ENCODE assay signal across 18 mouse cellular contexts in genomic region chr6:72415964-72416772, GRCm38 (mm10). TPM values are rescaled to one million over a fixed set of nuclear protein-coding genes. Genes with fewer than 3 reads are reported as not detected.
DNase-seq lines count a peak whose midpoint lies in the region; ATAC-seq and TF ChIP-seq lines count a peak whose summit lies in the region.
"Had no signal": no experiment of that assay in that cellular context is flagged by ENCODE, and none has a peak within 500 bp of the region (broad histone marks: within the 10 kb centered on the region; RNA-seq: fewer than 3 reads in every experiment).

No protein-coding gene starts in this region.

- peak; percentile 3 for DNase-seq in gastrocnemius, adult 2 months
- DNase-seq in gastrocnemius, adult 8-10 months (ENCODE audit: low spot score in 2 of 2), result no peak
- DNase-seq in kidney, postnatal 0 days (ENCODE audit: low spot score), result no peak
- no peak for DNase-seq in kidney, adult 9 months
- DNase-seq in lung, postnatal 25 days (ENCODE audit: low spot score), result peak; percentile 75
- no peak for DNase-seq in cerebellum, adult 11-12 months
- DNase-seq: adrenal gland, adult 8-10 months; cerebellum, postnatal 14 days; gastrocnemius, postnatal 36 days; kidney, postnatal 14 days; right cerebral cortex, postnatal 14 days; thymus, postnatal 4 days had no signal

- no peak for TF ChIP-seq CTCF in gastrocnemius, adult 2 months (IDR thresholded peaks at IDR 0.05)
- TF ChIP-seq CTCF in kidney, postnatal 0 days (IDR thresholded peaks at IDR 0.05; ENCODE audit: low read depth), result no peak

- no peak overlapping the region for H3K4me3 ChIP-seq in gastrocnemius, adult 2 months
- no peak overlapping the region for H3K4me3 ChIP-seq in kidney, postnatal 0 days (replicated peaks; ENCODE audit: low read depth, low read length)
- H3K4me3 ChIP-seq in intestine, embryonic 16.5 days (ENCODE audit: low read length), result no peak overlapping the region
- H3K4me3 ChIP-seq: left cerebral cortex, adult 2 months had no signal

- H3K9me3 ChIP-seq in kidney, postnatal 0 days (replicated peaks; ENCODE audit: low read length), result no peaks in the 10 kb centered on the region
- no peaks in the 10 kb centered on the region for H3K9me3 ChIP-seq in intestine, embryonic 16.5 days (ENCODE audit: control insufficient read depth, low read length)
- H3K9me3 ChIP-seq: embryonic facial prominence, embryonic 12.5 days; neural tube, embryonic 15.5 days had no signal

- H3K27me3 ChIP-seq in kidney, postnatal 0 days (ENCODE audit: insufficient read depth, low read length), result no peaks in the 10 kb centered on the region
- H3K27me3 ChIP-seq in intestine, embryonic 16.5 days (replicated peaks; ENCODE audit: control insufficient read depth, insufficient read depth, low read length), result no peaks in the 10 kb centered on the region
- H3K27me3 ChIP-seq: embryonic facial prominence, embryonic 12.5 days; neural tube, embryonic 15.5 days had no signal

- H3K4me1 ChIP-seq in kidney, postnatal 0 days (replicated peaks; ENCODE audit: insufficient read depth, low read length), result no peaks in the 10 kb centered on the region; the same call in 1 of the 2 replicates
- H3K4me1 ChIP-seq in intestine, embryonic 16.5 days (ENCODE audit: control insufficient read depth, insufficient read depth, low read length), result peaks cover 14% of the 10 kb centered on the region

- H3K9ac ChIP-seq in kidney, postnatal 0 days (ENCODE audit: low read depth, low read length), result 0 out of 2 replicates have a peak overlapping the region, but pooled peaks have one; percentile 0
- H3K9ac ChIP-seq in intestine, embryonic 16.5 days (ENCODE audit: low read depth, low read length), result 0 out of 2 replicates have a peak overlapping the region, but pooled peaks have one; percentile 19
- H3K9ac ChIP-seq: embryonic facial prominence, embryonic 12.5 days; neural tube, embryonic 15.5 days had no signal

- peaks cover 18% of the 10 kb centered on the region for H3K36me3 ChIP-seq in kidney, postnatal 0 days (ENCODE audit: insufficient read depth, low read length)
- H3K36me3 ChIP-seq in intestine, embryonic 16.5 days (ENCODE audit: control insufficient read depth, insufficient read depth, low read length), result no peaks in the 10 kb centered on the region

- no peak for ATAC-seq in kidney, postnatal 0 days (replicated peaks; ENCODE audit: low FRiP score, low read depth)
- ATAC-seq in intestine, embryonic 16.5 days, result no peak
- no peak for ATAC-seq in megakaryocyte progenitor cell, adult 5-6 weeks (replicated peaks; ENCODE audit: poor library complexity)

- H3K4me2 ChIP-seq in kidney, postnatal 0 days (ENCODE audit: low read length), result no peak overlapping the region
- peak overlapping the region; percentile 14; the same call in 1 of the 2 replicates for H3K4me2 ChIP-seq in intestine, embryonic 16.5 days (ENCODE audit: low read depth, low read length)

- WGBS in kidney, postnatal 0 days, result 78% methylated on average over 7 of the region's 7 CpGs
- 64% methylated on average over 7 of the region's 7 CpGs for WGBS in intestine, embryonic 16.5 days

- intact Hi-C loops in gastrocnemius, adult 2 months (cut with DNase I), result no loop called here

- no peak overlapping the region for H3K27ac ChIP-seq in gastrocnemius, adult 2 months
- no peak overlapping the region for H3K27ac ChIP-seq in kidney, postnatal 0 days
- no peak overlapping the region for H3K27ac ChIP-seq in intestine, embryonic 16.5 days (ENCODE audit: low read length)
- H3K27ac ChIP-seq: embryonic facial prominence, embryonic 12.5 days; left cerebral cortex, adult 2 months; macrophage; neural tube, embryonic 15.5 days had no signal

RNA-seq across cellular contexts. Expression of gene Ggcx, which starts 2.1 kb away (rescaled TPM):
- total RNA-seq in gastrocnemius, adult 2 months (2021), result 10 to 100 TPM; 12.2 to 17.3 TPM
- total RNA-seq in gastrocnemius, adult 8-10 months (2022), result 10 to 100 TPM; 10.3 to 13.5 (median 10.5) TPM
- polyA plus RNA-seq in kidney, postnatal 0 days (2015; fragmentation: Nextera tagmentation; extraction: Ambion mirVana), result 19.1 and 21.7 TPM in 2 replicates
- polyA plus RNA-seq in intestine, embryonic 16.5 days (2015; fragmentation: Nextera tagmentation; extraction: Ambion mirVana), result 20.3 and 23.7 TPM in 2 replicates
- 11.2 and 11.6 TPM in 2 replicates for total RNA-seq in megakaryocyte progenitor cell, adult 5-6 weeks (2015)
- 6.7 and 8.5 TPM in 2 replicates for total RNA-seq in megakaryocyte progenitor cell, adult 5-6 weeks (2017)

RNA-seq across cellular contexts. Expression of gene Mat2a, which starts 23.2 kb away (rescaled TPM):
- 100 to 1,000 TPM; 130 to 164 TPM for total RNA-seq in gastrocnemius, adult 2 months (2021)
- 100 to 1,000 TPM in 2 of 4 experiments, 10 to 100 TPM in 2; 78.0 to 122 (median 99.0) TPM for total RNA-seq in gastrocnemius, adult 8-10 months (2022)
- 320 and 335 TPM in 2 replicates for polyA plus RNA-seq in kidney, postnatal 0 days (2015; fragmentation: Nextera tagmentation; extraction: Ambion mirVana)
- polyA plus RNA-seq in intestine, embryonic 16.5 days (2015; fragmentation: Nextera tagmentation; extraction: Ambion mirVana), result 268 and 293 TPM in 2 replicates
- 342 and 403 TPM in 2 replicates for total RNA-seq in megakaryocyte progenitor cell, adult 5-6 weeks (2015)
- total RNA-seq in megakaryocyte progenitor cell, adult 5-6 weeks (2017), result 192 and 230 TPM in 2 replicates

RNA-seq across cellular contexts. Expression of gene Vamp8, which starts 25.7 kb away (rescaled TPM):
- 10 to 100 TPM; 50.4 to 58.0 TPM for total RNA-seq in gastrocnemius, adult 2 months (2021)
- 10 to 100 TPM; 37.1 to 47.8 (median 45.0) TPM for total RNA-seq in gastrocnemius, adult 8-10 months (2022)
- 228 and 241 TPM in 2 replicates for polyA plus RNA-seq in kidney, postnatal 0 days (2015; fragmentation: Nextera tagmentation; extraction: Ambion mirVana)
- 251 and 269 TPM in 2 replicates for polyA plus RNA-seq in intestine, embryonic 16.5 days (2015; fragmentation: Nextera tagmentation; extraction: Ambion mirVana)
- 240 and 247 TPM in 2 replicates for total RNA-seq in megakaryocyte progenitor cell, adult 5-6 weeks (2015)
- 267 and 283 TPM in 2 replicates for total RNA-seq in megakaryocyte progenitor cell, adult 5-6 weeks (2017)

RNA-seq across cellular contexts. Expression of gene Vamp5, which starts 35.9 kb away (rescaled TPM):
- total RNA-seq in gastrocnemius, adult 2 months (2021), result 100 to 1,000 TPM in 1 of 2 experiments, 10 to 100 TPM in 1; 97.5 to 102 TPM
- total RNA-seq in gastrocnemius, adult 8-10 months (2022), result 100 to 1,000 TPM; 103 to 116 (median 107) TPM
- 45.6 and 50.1 TPM in 2 replicates for polyA plus RNA-seq in kidney, postnatal 0 days (2015; fragmentation: Nextera tagmentation; extraction: Ambion mirVana)
- polyA plus RNA-seq in intestine, embryonic 16.5 days (2015; fragmentation: Nextera tagmentation; extraction: Ambion mirVana), result 17.3 and 17.8 TPM in 2 replicates
- total RNA-seq in megakaryocyte progenitor cell, adult 5-6 weeks (2015), result 39.1 and 70.3 TPM in 2 replicates
- total RNA-seq in megakaryocyte progenitor cell, adult 5-6 weeks (2017), result 13.0 and 34.9 TPM in 2 replicates

RNA-seq across cellular contexts. Expression of gene Rnf181, which starts 49.4 kb away (rescaled TPM):
- 10 to 100 TPM; 24.9 to 26.6 TPM for total RNA-seq in gastrocnemius, adult 2 months (2021)
- total RNA-seq in gastrocnemius, adult 8-10 months (2022), result 10 to 100 TPM; 23.5 to 29.8 (median 28.0) TPM
- 150 and 164 TPM in 2 replicates for polyA plus RNA-seq in kidney, postnatal 0 days (2015; fragmentation: Nextera tagmentation; extraction: Ambion mirVana)
- polyA plus RNA-seq in intestine, embryonic 16.5 days (2015; fragmentation: Nextera tagmentation; extraction: Ambion mirVana), result 159 and 162 TPM in 2 replicates
- 65.5 and 87.8 TPM in 2 replicates for total RNA-seq in megakaryocyte progenitor cell, adult 5-6 weeks (2015)
- total RNA-seq in megakaryocyte progenitor cell, adult 5-6 weeks (2017), result 51.4 and 53.7 TPM in 2 replicates

Comparison
In these comparisons a context has a peak if more than half of its experiments do, and no peak if none do; other contexts are left out.
1. DNase-seq: peak in gastrocnemius, adult 2 months (single experiment) and lung, postnatal 25 days (single experiment); none in gastrocnemius, adult 8-10 months (0 of 2), kidney, postnatal 0 days (single experiment), kidney, adult 9 months (single experiment) and cerebellum, adult 11-12 months (single experiment).
2. RNA of gene Vamp8, which starts 25.7 kb away (total RNA-seq): 240 to 283 TPM in megakaryocyte progenitor cell, adult 5-6 weeks; 50.4 to 58.0 TPM in gastrocnemius, adult 2 months and 37.1 to 47.8 TPM in gastrocnemius, adult 8-10 months; every median in the first group is over 4 times any median in the second.